Mouse (Mus musculus) megakaryocyte, adult 5-6 weeks (primary cell): ENCODE measurements around the gene Tmem95. TPM values are rescaled to one million over a fixed set of nuclear protein-coding genes. Genes with fewer than 3 reads are reported as not detected.
"Not testable (repeated sequence)": the region's sequence is repeated elsewhere in the genome, so short reads cannot be mapped to it uniquely, and the experiment has no call there.

Source experiments
- ATAC-seq: 2 replicates; pipeline ENCODE4 v1.8.0; 2016; ENCODE audit warnings: mild to moderate bottlenecking, inconsistent platforms; ENCODE audit not compliant: poor library complexity, severe bottlenecking
- total RNA-seq, 2 experiments: library from RNA; stranded (forward) in 1 of 2; stranded (reverse) in 1 of 2; fragments of 153-499, 151-499 nt in 1 of 2; fragments of 221-1000, 200-1000 nt in 1 of 2; gene quantifications; 2 replicates each; pipeline versions ENCODE4 v1.2.3 to v1.2.4; 2015 to 2017

Gene Tmem95
- total RNA-seq, 2 experiments from 2014 or later, result not detected

DNA sequence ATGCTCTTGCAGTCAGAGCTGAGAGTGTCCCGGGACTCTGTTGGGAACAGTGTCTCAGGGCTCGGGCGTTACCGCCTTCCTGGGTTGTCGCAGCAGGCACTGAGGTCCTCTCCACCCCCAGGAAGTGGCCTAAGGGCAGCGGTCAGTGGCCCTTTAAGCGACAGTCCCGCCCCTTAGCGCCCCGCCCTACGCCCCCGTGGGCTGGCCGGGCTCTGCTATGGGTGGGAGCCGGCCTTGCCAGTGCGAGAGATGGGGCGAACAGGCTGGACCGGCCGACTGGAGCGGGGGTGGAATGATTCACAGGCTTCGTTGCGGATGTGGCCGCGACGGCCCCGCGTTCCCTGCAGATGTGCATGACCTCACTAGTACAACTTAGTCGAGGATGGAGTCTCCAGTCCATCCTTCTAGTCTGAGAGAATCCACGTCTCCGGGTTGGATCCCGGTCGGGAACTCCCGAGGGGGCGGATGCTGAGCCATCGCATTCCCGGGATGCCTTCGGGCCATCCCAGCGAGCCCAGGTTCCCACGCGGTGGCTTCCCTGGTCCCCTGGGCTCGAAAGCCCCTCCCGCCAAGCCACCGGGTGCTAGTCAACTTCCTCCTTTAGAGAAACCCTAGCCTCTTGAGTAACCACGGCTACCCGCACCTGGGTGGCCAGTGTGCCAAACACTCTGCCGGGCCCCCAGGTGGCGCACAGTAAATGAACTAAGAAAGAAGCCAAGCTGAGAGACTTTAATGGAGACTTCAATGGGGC, 3.2 kb upstream of the Tmem95 start, which contains the start of gene Kctd11:
TSS of gene Kctd11 (minus strand) at position 554 of the 751 bp plus-strand sequence.
- peak; percentile 83 for ATAC-seq

DNA sequence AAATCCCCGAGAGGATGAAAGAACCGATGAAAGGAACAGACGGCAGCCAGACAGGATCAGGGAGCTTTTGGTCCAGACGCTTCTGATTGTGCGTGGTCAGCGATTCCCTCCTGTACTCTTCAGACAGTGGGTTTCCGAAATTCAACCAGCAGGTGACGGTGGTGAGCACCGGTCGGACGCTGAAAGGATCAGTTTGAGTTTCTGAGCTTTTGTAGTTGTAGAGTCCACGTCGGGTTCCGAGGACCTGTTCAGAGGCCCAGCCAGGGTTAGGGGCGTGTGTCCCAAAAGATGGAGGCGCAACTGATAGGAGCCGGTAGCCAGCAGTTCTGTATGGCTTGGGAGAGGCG, 2.7 kb upstream of the Tmem95 start:
- peak; percentile 43 for ATAC-seq

DNA sequence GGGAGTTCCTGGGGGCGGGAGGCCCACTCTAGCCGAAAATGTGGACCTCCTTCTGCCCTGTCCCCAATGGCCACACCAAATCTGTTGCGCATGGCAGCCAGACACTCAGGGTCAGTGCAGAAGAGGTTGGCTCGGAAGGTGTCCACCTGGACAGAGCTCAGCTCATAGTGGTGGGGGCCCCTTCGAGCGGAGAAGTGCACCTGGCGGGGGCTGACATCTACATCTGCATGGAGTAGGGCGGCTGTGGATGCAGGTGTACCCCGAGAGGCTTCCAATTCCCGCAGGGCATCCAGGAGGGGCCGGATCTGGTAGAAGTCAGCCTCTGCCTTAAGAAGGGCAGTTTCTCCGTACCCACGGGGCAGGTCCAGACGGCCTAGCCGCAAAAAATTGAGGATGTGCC, 1.9 kb upstream of the Tmem95 start:
- ATAC-seq, result no peak

DNA sequence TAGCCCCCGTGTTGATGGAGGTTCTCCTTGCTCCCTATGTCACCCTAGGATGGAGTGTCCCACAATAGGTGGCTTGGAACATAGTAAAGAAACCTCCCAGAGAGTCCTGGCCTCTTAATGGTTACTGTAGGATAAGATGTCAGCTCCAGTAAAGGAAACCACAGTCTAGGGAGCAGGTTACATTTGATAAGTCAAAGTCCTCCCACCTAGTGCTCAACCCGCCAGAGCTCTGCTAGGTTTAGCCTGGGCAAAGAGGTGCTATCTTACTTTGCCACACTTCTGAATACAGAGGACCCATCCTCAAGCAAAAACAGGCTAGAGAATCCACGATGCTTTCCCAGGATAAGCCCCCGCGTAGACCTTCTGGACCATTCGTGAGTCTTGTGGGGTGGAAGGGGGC, 1.1 kb upstream of the Tmem95 start:
- ATAC-seq, result no peak

DNA sequence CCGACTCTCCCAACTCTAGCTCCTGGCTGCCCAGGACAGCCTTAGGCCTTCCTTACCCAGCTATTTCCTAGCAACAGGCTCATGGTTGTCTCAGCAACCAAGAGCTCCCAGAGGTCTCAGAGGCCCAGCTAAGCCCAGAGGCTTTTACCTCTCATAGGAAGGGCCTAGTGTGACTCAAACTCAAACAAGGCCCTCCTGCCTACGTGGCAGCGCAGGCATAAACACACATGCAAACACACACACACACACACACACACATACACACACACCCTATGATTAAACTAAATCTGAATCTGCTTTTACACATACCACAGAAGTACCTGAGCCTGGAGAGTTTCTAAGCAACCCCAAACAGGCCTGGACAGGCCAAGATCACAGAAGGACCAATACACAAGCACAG, 581 bp upstream of the Tmem95 start:
- no peak for ATAC-seq

DNA sequence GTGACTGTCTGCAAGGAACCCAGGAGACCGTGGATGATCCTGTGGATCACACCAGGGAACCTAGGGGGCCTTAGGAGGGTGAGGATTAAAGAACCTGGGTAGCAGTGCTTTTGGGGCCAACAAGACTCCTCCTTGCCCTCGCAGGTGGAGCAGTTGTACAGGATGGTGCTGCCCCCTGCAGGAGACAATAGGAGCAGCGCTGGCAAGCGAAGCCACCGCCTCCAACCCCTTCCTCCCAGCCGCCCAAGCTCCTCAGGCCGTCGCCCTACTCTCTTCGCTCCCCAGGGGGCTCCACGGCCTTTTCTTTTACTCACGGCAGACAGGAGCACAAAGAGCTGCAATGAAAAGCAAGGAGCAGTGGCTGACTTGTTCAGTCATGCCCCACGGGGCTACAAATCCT, 951 bp downstream of the Tmem95 start:
- peak; percentile 55 for ATAC-seq

DNA sequence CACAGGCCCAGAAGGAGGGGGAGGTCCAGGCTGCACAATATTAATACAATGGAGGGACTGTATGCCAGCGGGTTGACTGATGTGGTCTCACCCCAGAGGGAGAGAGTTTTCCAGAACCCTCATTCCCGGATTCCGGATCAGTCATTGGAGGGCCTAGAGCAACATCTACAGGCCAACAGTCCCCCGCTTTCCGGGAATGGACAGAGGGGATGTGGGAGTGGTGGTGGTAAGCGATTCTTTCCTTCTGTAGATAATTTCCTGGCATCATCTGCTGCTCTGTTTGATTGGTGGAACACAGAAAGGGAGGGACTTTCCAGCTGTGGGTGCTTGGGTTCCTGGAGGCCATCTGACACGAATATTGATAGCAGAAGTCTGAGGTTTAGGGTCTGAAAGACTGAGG, 1.6 kb downstream of the Tmem95 start:
- ATAC-seq, result no peak

DNA sequence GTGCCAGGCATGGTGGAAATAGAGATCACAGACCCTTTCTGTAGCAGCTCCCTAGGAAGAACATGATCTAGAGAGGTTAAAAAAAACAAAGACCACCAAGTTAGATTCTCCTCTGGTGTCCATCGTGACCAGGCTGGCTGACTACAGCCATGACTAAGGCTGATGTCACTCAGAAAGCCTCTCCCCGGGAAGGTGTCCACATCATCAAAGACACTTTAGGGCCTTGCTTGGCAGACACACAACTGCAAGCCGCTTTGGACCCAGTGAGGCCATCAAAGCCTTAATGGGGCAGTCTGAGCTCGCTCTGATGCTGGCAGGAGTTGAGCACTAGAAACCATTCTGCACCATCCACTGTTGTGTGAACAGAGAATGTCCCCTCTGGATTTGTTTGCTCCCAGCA, 5.4 kb downstream of the Tmem95 start:
- no peak for ATAC-seq

DNA sequence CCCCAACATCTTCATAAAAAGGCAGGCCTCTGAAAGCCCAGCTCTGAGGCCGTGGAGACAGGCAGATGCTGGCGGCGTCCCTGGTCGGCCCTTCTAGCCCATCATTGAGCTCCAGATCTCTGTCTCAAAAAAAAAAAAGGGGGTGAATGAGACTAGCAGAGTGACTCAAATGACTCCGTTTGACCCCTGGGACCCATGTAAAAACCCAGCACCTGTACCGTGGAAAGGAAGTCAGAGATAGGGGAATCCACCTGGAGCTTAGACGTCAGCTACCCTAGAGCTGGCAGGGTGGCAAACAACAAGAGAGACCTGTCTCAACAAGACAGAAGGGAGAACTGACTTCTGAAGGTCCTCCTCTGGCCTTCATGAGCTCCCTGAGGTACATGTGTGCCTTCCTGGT, 6.0 kb downstream of the Tmem95 start:
- no peak for ATAC-seq

DNA sequence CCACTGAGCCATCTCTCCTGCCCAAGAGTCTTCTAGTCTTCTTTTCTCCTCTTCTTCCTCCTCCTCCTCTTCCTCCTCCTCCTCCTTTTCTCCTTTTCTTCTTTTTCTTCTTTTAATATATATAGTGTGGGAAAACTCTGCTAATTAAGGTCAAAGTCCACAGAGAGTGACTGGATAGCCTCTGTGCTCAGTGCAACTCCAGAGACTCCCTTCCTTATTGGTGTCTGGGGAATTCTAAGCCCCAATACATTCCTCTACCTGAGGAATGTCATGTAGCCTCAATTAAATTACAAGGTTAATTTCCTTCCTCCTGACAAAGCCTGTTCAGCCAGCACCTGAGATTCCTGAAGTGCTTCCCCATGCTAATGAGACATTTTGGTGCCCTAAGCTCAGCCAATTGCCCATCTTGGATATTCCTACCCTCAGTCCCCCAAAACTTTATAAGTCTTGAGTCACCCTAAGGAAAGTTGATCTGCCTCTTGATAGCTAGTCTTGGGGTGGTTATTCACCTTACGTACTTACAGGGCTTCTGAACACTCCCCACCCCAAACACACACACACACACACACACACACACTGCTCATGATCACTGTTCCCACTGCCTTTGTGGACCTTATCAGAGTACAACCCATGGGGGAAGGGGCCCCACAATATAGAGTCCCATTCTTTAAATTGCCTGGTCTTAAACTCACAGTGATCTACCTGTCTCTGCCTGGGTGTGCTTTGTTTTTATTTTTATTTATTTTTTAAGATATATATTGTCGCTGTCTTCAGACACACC, 7.3 kb downstream of the Tmem95 start:
- ATAC-seq, result no peak

DNA sequence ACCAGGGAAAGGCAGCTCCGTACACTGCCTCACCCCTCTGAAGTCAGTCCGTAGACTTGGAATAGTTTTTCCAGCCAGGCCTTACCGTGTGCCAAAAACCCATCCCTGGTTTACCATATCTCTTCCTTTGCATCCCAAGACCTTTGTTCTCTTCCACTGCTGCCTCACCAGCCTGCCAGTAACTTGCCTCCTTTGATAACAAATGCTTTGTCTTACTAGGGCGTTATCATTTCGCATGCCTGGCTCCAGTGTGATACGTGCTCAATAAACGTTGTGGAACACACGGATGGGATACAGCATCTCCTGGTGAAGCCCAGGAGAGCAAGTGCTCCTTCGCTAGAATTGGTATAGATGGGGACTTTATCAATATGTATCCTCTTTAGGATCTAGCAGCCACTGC, 10.5 kb downstream of the Tmem95 start:
- ATAC-seq, result no peak

DNA sequence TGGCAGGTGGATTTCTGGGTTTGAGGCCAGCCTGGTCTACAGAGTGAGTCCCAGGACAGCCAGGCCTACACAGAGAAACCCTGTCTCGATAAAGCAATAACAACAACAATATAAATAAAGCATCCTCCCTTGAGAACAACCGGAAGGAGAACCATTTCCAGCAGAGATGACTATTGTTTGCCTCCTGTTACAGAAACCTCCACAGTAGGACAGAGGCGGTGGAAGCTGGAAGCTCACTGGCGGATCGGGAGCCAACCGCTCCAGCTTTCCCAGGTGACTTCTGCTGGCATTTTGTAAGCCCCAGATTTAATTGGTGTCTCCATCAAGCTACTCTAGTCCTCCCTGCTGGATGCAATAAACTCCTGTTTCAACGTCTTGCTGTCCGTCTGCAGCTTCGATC, 12.3 kb downstream of the Tmem95 start:
- no peak for ATAC-seq

DNA sequence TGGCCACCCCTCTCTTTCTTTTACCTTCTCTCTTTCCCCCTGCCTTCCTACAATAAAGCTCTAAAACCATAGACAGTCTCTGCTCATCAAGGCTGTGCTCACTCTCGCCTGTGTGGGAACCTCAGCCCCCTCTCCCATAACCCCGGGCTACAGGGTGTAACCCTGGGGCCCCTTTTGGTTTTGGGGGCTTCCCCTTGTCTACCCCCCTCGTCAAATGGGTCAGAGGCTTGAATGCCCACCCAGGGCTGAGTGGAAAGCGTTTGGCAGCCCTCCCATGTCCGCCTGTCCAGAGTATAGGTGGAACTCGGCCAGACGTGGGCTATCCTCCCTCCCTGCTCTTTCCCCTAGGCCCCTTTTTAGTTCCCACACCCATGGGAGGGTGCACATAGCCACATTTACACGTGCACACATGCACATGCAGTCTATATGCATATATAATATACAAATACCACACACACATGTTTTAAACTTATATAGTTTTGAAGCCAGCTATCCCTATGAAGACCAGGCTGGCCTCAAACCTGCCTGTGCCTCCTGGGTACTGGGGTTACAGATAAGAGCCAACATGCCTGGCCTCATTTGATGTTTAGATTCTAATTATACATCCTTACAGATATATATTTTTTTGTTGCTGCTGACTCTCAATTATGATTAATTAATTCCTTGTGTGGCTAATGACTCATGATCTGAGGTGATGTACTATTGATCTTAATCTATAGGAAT, 13.5 kb downstream of the Tmem95 start:
- no peak for ATAC-seq

DNA sequence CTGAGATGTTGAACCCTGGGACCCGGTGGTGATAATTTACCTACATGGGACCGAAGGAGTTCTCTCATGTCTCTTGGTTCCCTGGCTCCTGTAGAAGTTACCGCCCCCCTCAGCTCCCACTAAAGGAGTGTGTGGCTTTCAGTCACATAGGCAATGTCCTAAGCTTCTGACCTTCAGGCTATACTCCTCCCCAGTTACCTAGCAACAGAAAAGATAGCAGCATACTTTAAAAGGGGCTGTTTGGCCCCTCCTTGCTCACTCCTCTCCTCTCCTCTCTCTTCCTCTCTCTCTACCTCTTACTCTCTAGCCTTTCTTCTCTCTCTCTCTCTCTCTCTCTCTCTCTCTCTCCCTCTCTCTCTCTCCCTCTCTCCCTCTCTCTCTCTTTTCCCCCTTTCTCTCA, 14.1 kb downstream of the Tmem95 start:
- not testable (repeated sequence) for ATAC-seq

DNA sequence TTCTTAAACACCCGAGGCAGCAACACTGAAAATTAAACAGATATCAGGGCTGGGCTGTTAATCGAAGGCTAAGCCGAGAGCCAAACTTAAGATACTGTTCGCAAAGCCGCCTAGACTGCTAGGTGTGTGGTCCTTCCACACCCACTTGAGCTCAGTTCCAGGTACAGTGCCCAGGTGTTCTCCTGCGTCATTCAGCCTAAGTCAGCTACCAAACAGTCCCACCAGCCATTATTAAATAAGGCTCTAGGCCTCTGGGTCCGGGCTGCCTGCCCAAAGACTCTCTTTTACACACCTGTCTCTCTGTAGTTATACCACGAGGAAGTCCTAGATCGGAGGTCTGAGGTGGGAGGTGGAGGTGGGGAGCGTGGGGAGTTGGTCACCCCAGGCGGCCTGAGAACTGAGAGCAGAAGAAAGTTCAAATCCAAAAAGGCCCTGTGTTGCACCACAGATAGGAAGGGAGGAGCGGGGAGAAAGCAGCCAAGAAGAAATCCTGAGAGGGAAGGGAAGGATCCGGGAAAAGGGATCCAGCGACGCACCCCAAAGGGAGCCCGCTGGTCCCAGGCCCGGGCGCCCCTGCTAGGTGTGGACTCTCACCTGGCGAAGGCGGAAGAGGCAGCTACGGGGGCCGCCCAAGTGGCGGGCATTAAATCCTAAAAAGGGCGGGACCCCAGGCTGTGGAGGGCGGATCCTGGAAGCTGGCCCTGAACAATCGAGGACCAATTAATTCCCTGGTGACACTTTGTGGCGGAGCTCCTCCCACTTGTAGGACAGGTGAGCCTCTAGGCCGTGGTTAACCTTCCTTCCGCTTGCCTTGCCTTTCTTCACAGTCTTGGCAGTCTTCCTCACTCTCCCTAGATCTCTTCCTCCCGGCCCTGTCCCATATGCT, 19.5 kb downstream of the Tmem95 start, which contains the start of gene Tnk1:
TSS of gene Tnk1 (minus strand) at position 618 of the 886 bp plus-strand sequence.
- no peak for ATAC-seq

DNA sequence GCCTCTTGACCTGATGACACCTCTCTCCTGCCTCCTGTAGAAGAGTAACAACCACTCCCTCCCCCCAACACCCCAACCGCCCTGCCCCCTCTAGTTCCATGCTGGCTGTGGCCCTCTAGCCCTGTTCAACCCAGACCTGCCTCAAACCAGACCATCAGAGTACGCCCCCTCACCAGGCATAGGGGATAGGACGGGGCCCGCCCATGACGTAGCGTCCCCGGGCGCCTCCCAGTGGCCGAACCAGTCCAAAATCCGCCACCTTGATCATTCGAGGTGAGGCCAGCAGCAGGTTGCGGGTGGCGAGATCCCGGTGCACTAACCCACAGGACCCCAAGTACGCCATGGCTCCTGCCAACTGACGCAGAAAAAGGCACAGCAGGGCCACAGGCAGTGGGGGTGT, 22.5 kb downstream of the Tmem95 start:
- peak; percentile 72 for ATAC-seq

DNA sequence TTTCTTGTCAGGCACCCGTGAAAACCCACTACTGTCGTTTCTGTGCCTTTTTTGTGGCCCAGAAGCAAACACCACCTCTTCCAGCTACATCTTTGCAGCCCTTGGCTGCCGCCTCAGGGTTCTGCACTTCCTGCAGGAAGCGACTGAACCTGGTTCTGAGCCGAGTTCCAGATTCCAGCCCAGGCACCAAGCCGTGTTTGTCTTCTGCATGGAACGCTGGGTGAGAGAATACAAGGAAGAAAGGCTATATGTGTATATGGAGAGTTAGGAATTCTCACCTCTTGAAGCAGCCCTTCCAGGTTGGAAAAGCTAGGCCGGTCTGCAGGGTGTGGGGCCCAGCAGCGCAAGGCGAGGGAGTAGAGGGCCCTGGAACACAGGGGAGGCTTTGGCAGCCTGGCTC, 23.1 kb downstream of the Tmem95 start:
- no peak for ATAC-seq

DNA sequence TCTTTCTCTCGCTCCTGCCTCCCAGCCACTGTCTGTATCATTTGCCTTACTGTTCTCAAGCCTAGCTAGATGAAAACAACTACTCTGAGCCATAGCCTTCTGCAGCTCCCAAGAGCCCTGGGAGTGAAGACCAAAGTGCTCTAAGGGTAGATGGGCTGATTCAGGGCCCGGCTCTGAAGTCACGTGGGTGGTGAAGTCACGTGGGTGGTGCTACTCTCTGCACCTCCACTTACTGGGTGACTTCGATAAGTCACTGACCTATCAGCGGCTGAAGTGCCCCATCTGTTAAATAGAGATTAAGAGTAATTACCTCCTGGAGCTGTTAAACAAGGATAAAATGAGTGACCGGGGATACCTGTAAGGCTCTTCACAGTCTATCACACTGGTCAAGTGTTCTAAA, 23.8 kb downstream of the Tmem95 start:
- ATAC-seq, result peak; percentile 23

DNA sequence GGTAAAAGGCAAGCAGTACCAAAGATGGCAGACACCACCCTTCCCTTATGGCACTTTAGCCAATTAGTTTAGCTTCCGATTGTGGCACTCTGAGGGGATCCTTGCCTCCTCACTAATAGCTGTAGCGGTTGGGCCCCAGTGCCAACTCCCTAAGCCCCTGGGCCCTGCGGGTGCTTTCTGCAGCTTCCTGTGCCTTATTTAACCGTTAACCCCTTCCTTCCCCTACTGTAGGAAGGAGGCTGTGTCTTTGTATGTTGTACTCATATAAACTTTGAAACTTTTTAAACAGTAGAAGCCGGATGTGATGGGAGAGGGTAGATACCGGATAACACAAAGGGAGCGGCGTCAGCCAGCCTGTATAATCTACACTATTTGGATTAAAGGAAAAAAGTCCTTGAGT, 27.1 kb downstream of the Tmem95 start:
- ATAC-seq, result no peak

DNA sequence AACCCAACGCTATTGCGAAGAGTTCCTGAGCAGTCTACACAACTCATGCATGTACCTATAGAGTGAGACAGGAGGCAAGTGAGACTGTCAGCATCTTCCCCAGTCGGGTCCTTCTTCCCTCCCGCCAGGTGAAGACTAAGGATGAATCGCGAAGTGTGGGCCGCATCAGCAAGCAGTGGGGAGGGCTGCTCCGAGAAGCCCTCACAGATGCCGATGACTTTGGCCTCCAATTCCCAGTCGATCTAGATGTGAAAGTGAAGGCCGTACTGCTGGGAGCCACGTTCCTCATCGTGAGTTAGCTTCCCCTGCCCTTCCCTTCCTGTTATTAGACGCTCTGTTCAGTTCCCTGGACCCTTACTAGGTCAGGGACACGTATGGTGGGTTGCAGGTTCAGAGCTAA, 27.9 kb downstream of the Tmem95 start:
- no peak for ATAC-seq

DNA sequence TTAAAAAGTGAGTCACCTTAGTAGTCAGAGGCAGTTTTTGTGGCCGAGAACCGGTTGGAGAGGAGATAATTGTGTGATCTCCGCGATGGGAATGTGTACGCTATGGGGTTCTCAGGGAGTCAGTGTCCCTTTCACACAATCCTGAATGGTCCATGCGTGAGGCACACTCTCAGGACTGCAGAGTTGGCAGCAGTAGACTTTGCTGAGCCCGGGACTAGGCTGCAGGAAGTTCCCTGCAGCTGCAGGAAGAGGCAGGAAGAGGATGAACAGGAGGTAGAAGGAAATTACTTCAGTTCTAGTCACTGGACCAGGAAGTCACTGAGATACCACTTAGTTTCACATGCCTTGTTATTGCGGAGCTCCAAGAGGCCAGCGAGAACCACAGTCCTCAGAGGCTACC, 28.7 kb downstream of the Tmem95 start:
- 0 out of 2 replicates have a peak, but pooled peaks have one; percentile 16 for ATAC-seq
